Mouse (Mus musculus) stomach, embryonic 16.5 days (tissue): ENCODE data around the gene Mpzl1. TPM values are rescaled to one million over a fixed set of nuclear protein-coding genes. Genes with fewer than 3 reads are reported as not detected.

Source experiments
- ATAC-seq: fragments of 200-750 bp; cut with Nextera tagmentation; 2 replicates; pipeline ENCODE4 v1.8.0; 2017; ENCODE audit warnings: moderate number of reproducible peaks, moderate TSS enrichment; ENCODE audit not compliant: insufficient read depth, low FRiP score
- H3K27ac ChIP-seq: fragments of 300-500 bp; sonication (generic); 2 replicates; pipeline ENCODE4 v1.5.1; 2014; ENCODE audit warnings: low read length
- H3K27me3 ChIP-seq: fragments of 300-500 bp; sonication (generic); 2 replicates; pipeline ENCODE4 v1.6.1; 2014; ENCODE audit warnings: low read length, control low read depth, mixed read lengths; ENCODE audit not compliant: control insufficient read depth, insufficient read depth
- H3K36me3 ChIP-seq: fragments of 300-500 bp; sonication (generic); 2 replicates; pipeline ENCODE4 v1.6.1; 2014; ENCODE audit warnings: low read length; ENCODE audit not compliant: control insufficient read depth, insufficient read depth
- H3K4me1 ChIP-seq: fragments of 300-500 bp; sonication (generic); 2 replicates; pipeline ENCODE4 v1.6.1; 2014; ENCODE audit warnings: low read length, control low read depth, mixed read lengths; ENCODE audit not compliant: control insufficient read depth, insufficient read depth
- H3K4me2 ChIP-seq: fragments of 300-500 bp; sonication (generic); 2 replicates; pipeline ENCODE4 v1.6.1; 2014; ENCODE audit warnings: low read depth, low read length, mixed read lengths
- H3K4me3 ChIP-seq: fragments of 300-500 bp; sonication (generic); replicated peaks from 2 replicates; pipeline ENCODE4 v1.5.1; 2014; ENCODE audit warnings: mild to moderate bottlenecking, low read length
- H3K9ac ChIP-seq: fragments of 300-500 bp; sonication (generic); 2 replicates; pipeline ENCODE4 v1.6.1; 2014; ENCODE audit warnings: low read length
- H3K9me3 ChIP-seq: fragments of 300-500 bp; sonication (generic); replicated peaks from 2 replicates; pipeline ENCODE4 v1.6.1; 2016; ENCODE audit warnings: low read length, control low read depth; ENCODE audit not compliant: control insufficient read depth
- WGBS: fragments of 180-500 bp; shearing (Covaris S2); extraction: QIAGEN DNeasy Blood & Tissue Kit; methylation state at CpG from one replicate; pipeline ENCODE4 v1.1.7; 2014; 5-methylcytosine and 5-hydroxymethylcytosine counted together
- polyA plus RNA-seq: library from polyadenylated mRNA; unstranded; fragments of >200 nt; fragmentation: Nextera tagmentation; extraction: Ambion mirVana; gene quantifications from 2 replicates; pipeline ENCODE4 v1.2.1, GENCODE M21; 2015

The Mpzl1 gene
- polyA plus RNA-seq, 1 experiment from 2014 or later = 140 TPM

DNA sequence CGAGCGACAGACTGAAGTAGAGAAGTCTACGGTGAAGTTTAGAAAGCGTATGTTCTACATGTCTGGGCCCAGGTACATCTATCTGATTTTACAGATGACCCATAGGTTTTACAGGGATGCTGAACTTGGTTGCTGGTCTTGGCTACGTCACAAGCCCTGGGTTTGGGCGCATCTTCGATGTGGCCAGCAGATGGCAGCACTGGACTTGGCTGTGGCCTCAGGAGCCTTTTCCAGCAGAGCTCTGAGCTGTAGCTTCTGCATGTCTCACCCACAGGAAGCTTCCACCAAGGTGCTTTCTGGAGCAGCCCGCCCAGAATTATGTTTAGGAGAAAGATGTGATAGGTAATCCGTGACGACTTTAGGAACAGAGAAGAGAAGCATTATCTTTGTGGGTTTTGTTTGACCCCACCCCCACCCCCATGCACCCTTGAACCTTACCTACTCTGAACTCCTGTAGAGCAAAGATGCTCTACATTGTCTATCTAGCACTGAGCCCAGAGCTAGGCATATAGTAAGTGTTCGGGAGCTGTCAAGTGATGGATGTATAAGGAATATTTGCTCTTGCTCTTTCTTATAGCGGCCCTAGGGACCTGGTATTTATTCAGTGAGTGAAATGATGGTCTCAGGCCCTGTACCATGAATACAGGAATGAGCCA, 50.7 kb downstream of the Mpzl1 start:
- H3K36me3 ChIP-seq = no peaks in the 10 kb centered on the region
- H3K4me3 ChIP-seq = no peak overlapping the region
- H3K9me3 ChIP-seq = peaks cover 5% of the 10 kb centered on the region; the same call in 1 of the 2 replicates
- no peak overlapping the region for H3K4me2 ChIP-seq
- peak; percentile 70; the same call in 1 of the 2 replicates for ATAC-seq
- H3K9ac ChIP-seq = no peak overlapping the region
- WGBS = 33% methylated on average over 12 of the region's 12 CpGs
- H3K27me3 ChIP-seq = no peaks in the 10 kb centered on the region
- H3K27ac ChIP-seq = no peak overlapping the region
- H3K4me1 ChIP-seq = peaks cover 22% of the 10 kb centered on the region

DNA sequence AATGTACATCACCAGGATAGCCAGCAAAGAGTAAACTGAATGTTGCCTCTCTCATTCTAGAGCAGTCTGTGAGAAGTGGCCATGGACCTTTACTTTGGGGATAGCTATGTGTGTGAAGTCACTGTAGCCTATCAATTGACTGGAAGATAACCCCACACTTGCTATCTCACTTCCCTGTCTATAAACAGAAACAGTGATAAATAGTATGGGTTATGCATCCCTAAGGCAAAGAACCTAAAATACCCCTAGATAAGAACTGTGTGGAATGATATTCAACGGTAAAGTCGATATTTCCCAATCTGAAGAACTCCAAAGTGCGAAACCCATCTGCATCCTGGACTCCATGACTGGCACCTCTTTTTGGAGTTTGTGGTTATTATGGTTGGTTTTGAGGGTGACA, 53.1 kb downstream of the Mpzl1 start:
- Histone ChIP-seq H3K9ac (no peak overlapping the region), H3K27ac (no peak overlapping the region), H3K4me3 (no peak overlapping the region), H3K27me3 (no peaks in the 10 kb centered on the region), H3K4me1 (peaks cover 9% of the 10 kb centered on the region), H3K36me3 (no peaks in the 10 kb centered on the region), H3K9me3 (peaks cover 5% of the 10 kb centered on the region; the same call in 1 of the 2 replicates), H3K4me2 (no peak overlapping the region)
- 83% methylated on average over 3 of the region's 3 CpGs for WGBS
- ATAC-seq = no peak

DNA sequence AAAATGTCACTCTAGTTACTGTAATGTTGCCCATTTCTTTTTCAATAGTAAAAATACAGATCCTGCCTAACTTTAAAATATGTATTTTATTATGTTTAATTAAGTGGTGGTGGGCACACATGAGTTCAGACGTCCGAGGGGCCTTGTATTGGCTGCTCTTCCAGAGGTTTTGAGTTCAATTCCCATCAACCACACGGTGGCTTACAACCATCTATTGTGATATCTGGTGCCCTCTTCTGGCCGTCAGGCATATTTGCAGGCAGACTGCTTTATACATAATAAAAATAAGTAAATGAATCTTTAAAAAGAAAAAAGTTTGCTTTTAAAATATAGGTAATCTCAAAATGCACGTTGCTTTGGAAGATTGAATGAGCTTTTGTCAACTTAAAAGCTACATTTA, 55.0 kb downstream of the Mpzl1 start:
- no peaks in the 10 kb centered on the region for H3K4me1 ChIP-seq
- H3K4me2 ChIP-seq = no peak overlapping the region
- H3K9me3 ChIP-seq = peaks cover 5% of the 10 kb centered on the region; the same call in 1 of the 2 replicates
- no peaks in the 10 kb centered on the region for H3K27me3 ChIP-seq
- no peak overlapping the region for H3K4me3 ChIP-seq
- WGBS = 51% methylated on average over 5 of the region's 5 CpGs
- ATAC-seq = no peak
- H3K27ac ChIP-seq = no peak overlapping the region
- no peaks in the 10 kb centered on the region for H3K36me3 ChIP-seq
- H3K9ac ChIP-seq = no peak overlapping the region

- no peak overlapping the region for H3K4me2 ChIP-seq
- H3K27me3 ChIP-seq = no peaks in the 10 kb centered on the region
- H3K4me1 ChIP-seq = no peaks in the 10 kb centered on the region
- H3K9me3 ChIP-seq = peaks cover 5% of the 10 kb centered on the region; the same call in 1 of the 2 replicates
- no peaks in the 10 kb centered on the region for H3K36me3 ChIP-seq
- no peak overlapping the region for H3K27ac ChIP-seq
- ATAC-seq = no peak
- H3K9ac ChIP-seq = no peak overlapping the region
- H3K4me3 ChIP-seq = no peak overlapping the region
- 66% methylated on average over 9 of the region's 9 CpGs for WGBS
These were observed 57.8 kb downstream of the Mpzl1 start for GRCm38 (mm10) chr1:165576459-165577112.

DNA sequence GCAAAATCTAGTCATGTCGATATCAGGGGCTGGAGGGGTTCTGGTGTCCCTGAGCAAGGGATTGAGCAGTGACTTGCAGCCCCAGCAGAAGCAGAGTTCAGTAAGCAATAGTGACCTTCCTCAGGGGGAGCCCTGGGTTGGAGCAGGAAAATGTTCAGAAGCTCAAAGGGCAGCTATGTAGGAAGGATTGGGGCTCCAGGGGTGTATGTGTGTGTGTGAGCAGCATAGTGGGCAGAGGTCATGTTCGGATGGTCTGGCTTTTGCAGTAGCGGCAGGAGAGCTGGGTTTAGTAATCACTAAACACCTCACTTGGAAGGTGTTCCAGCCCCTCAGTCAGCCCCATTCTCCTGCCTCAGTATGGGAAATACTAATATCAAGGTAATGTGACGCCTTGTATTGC, 58.3 kb downstream of the Mpzl1 start:
- H3K27ac ChIP-seq = no peak overlapping the region
- no peaks in the 10 kb centered on the region for H3K36me3 ChIP-seq
- no peaks in the 10 kb centered on the region for H3K27me3 ChIP-seq
- no peak overlapping the region for H3K9ac ChIP-seq
- peaks cover 5% of the 10 kb centered on the region; the same call in 1 of the 2 replicates for H3K9me3 ChIP-seq
- H3K4me3 ChIP-seq = no peak overlapping the region
- no peak overlapping the region for H3K4me2 ChIP-seq
- 69% methylated on average over 4 of the region's 4 CpGs for WGBS
- no peaks in the 10 kb centered on the region for H3K4me1 ChIP-seq
- ATAC-seq = no peak

- Histone ChIP-seq H3K4me3 (no peak overlapping the region), H3K27ac (no peak overlapping the region), H3K4me2 (no peak overlapping the region), H3K4me1 (no peaks in the 10 kb centered on the region), H3K9me3 (no peaks in the 10 kb centered on the region), H3K27me3 (no peaks in the 10 kb centered on the region), H3K9ac (no peak overlapping the region), H3K36me3 (no peaks in the 10 kb centered on the region)
- no peak for ATAC-seq
- 75% methylated on average over 7 of the region's 7 CpGs for WGBS
These were observed 66.9 kb downstream of the Mpzl1 start for GRCm38 (mm10) chr1:165567466-165567865.

DNA sequence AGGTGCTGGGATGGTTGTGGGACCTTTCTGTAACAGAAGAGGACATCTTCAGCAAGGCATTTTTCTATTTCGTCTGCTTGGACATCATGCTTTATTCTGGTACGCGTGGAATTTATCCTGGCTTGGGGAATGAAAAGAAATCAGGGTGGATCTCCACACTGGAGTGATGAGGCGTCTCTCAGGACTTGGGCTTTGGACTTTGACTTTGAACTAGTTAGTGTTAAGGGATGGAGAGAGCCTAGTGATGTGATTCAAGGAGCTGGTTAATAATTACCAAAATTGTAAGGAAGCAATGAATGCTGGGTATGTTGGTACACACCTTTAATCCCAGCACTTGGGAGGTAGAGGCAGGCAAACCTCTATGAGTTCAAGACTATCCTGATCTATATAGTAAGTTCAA, 69.1 kb downstream of the Mpzl1 start:
- Histone ChIP-seq H3K27ac (no peak overlapping the region), H3K9ac (no peak overlapping the region), H3K4me1 (no peaks in the 10 kb centered on the region), H3K4me2 (no peak overlapping the region), H3K27me3 (no peaks in the 10 kb centered on the region), H3K9me3 (no peaks in the 10 kb centered on the region), H3K4me3 (no peak overlapping the region), H3K36me3 (no peaks in the 10 kb centered on the region)
- WGBS = 93% methylated on average over 4 of the region's 4 CpGs
- ATAC-seq = no peak

DNA sequence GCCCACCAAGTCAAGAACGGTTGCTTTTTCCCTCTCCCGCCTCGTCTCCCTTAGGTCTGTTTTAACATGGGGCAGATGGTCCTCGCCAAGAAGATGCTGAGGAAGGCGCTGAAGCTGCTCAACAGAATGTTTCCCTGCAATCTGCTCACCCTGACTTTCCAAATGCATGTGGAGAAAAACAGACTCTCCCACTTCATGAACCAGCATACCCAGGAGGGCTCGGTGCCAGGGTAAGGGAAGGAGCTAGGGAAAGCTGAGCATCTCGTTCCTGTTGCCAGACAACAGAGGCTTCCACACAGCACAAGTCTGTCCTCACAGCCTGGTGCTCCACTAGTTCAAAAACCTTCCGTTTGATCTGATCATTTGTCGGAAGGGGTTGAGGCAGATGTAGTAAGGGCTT, 75.3 kb downstream of the Mpzl1 start:
- H3K4me2 ChIP-seq = no peak overlapping the region
- H3K4me1 ChIP-seq = no peaks in the 10 kb centered on the region
- 80% methylated on average over 9 of the region's 9 CpGs for WGBS
- ATAC-seq = no peak
- H3K4me3 ChIP-seq = no peak overlapping the region
- H3K9me3 ChIP-seq = no peaks in the 10 kb centered on the region
- H3K9ac ChIP-seq = no peak overlapping the region
- no peaks in the 10 kb centered on the region for H3K27me3 ChIP-seq
- H3K36me3 ChIP-seq = no peaks in the 10 kb centered on the region
- no peak overlapping the region for H3K27ac ChIP-seq

GRCm38 (mm10) chr1:165556711-165557110, 77.6 kb downstream of the Mpzl1 start:
- no peaks in the 10 kb centered on the region for H3K4me1 ChIP-seq
- H3K27me3 ChIP-seq = no peaks in the 10 kb centered on the region
- no peak overlapping the region for H3K27ac ChIP-seq
- 36% methylated on average over 2 of the region's 2 CpGs for WGBS
- H3K4me2 ChIP-seq = no peak overlapping the region
- no peak for ATAC-seq
- no peak overlapping the region for H3K4me3 ChIP-seq
- H3K9ac ChIP-seq = no peak overlapping the region
- no peaks in the 10 kb centered on the region for H3K36me3 ChIP-seq
- H3K9me3 ChIP-seq = peaks cover 8% of the 10 kb centered on the region; the same call in 1 of the 2 replicates
